Mouse (Mus musculus) Patski (cell line): ENCODE data around the gene Slc29a3. TPM values are rescaled to one million over a fixed set of nuclear protein-coding genes. Genes with fewer than 3 reads are reported as not detected.
"Not testable (repeated sequence)": the region's sequence is repeated elsewhere in the genome, so short reads cannot be mapped to it uniquely, and the experiment has no call there.

Experiments
- ATAC-seq: fragments of 100-300 bp; one replicate; pipeline ENCODE4 v1.8.0; 2021
- CTCF ChIA-PET: fragments of 350-600 bp; sonication (Branson Sonifier 250); formaldehyde crosslinking; loops from one replicate; lab custom pipeline; 2022; ENCODE audit warnings: inconsistent platforms; lab: Charles Lee
- POLR2A ChIA-PET: fragments of 350-600 bp; sonication (Branson Sonifier 250); formaldehyde crosslinking; loops from one replicate; lab custom pipeline; 2022; ENCODE audit warnings: antibody characterized with exemption, inconsistent platforms; lab: Charles Lee
- DNase-seq: peaks from one replicate; pipeline ENCODE4 v3.0.0-alpha.2; 2011; ENCODE audit warnings: low read depth, low spot score
- H3K27me3 ChIP-seq: fragments of 371-371 bp; one replicate; pipeline ENCODE4 v1.5.1; 2021
- CTCF ChIP-seq: fragments of 100-300 bp; IDR thresholded peaks from one replicate; pipeline ENCODE4 v1.5.1; 2021
- in situ Hi-C: fragments of 300-500 bp; cut with MboI; formaldehyde crosslinking; loops from 3 replicates; pipeline ENCODE4 v1.11.1; 2018; ENCODE audit warnings: low pct_unique_long_range_greater_than_20kb, mixed read lengths
- polyA plus RNA-seq: library from polyadenylated mRNA; unstranded; gene quantifications from one replicate; pipeline ENCODE4 v1.2.3, GENCODE M21; 2021

The Slc29a3 gene
- polyA plus RNA-seq, 1 experiment from 2014 or later: 11.2 TPM

- no peaks in the 10 kb centered on the region for H3K27me3 ChIP-seq
- TF ChIP-seq CTCF: no peak
- ChIA-PET CTCF (interaction anchor here (1.1 kb wide), 1 partner anchor 29 kb away, joined by 3 read pairs; no protein-coding TSS in a partner anchor), POLR2A (no interaction called here)
- ATAC-seq (no peak), DNase-seq (no peak)
- in situ Hi-C loops: no loop called here
Measured at GRCm38 (mm10) chr10:60732397-60732861, 20.2 kb downstream of the Slc29a3 start.

GRCm38 (mm10) chr10:60731742-60732141 lies 20.9 kb downstream of the Slc29a3 start:
- ChIA-PET CTCF (no interaction called here), POLR2A (no interaction called here)
- DNase-seq: no peak
- TF ChIP-seq CTCF: no peak
- no peak for ATAC-seq
- no peaks in the 10 kb centered on the region for H3K27me3 ChIP-seq
- in situ Hi-C loops: no loop called here

GRCm38 (mm10) chr10:60727301-60727700 lies 25.3 kb downstream of the Slc29a3 start:
- in situ Hi-C loops: no loop called here
- ChIA-PET POLR2A (no interaction called here), CTCF (no interaction called here)
- no peak for DNase-seq
- no peaks in the 10 kb centered on the region for H3K27me3 ChIP-seq
- no peak for TF ChIP-seq CTCF
- ATAC-seq: no peak

- no peak for TF ChIP-seq CTCF
- ChIA-PET CTCF (no interaction called here), POLR2A (no interaction called here)
- in situ Hi-C loops: no loop called here
- DNase-seq: no peak
- ATAC-seq: no peak
- no peaks in the 10 kb centered on the region for H3K27me3 ChIP-seq
Measured at GRCm38 (mm10) chr10:60726896-60727295, 25.7 kb downstream of the Slc29a3 start.

GRCm38 (mm10) chr10:60724496-60724895 lies 28.1 kb downstream of the Slc29a3 start:
- ChIA-PET POLR2A (no interaction called here), CTCF (no interaction called here)
- DNase-seq (no peak), ATAC-seq (no peak)
- no peaks in the 10 kb centered on the region for H3K27me3 ChIP-seq
- no peak for TF ChIP-seq CTCF
- in situ Hi-C loops: no loop called here

- DNase-seq: no peak
- ATAC-seq: no peak
- no peak for TF ChIP-seq CTCF
- CTCF ChIA-PET: no interaction called here
- no peaks in the 10 kb centered on the region for H3K27me3 ChIP-seq
- in situ Hi-C loops: no loop called here
- POLR2A ChIA-PET: no interaction called here
Measured at GRCm38 (mm10) chr10:60723345-60723744, 29.2 kb downstream of the Slc29a3 start.

- no peak for TF ChIP-seq CTCF
- POLR2A ChIA-PET: no interaction called here
- DNase-seq (no peak), ATAC-seq (no peak)
- no peaks in the 10 kb centered on the region for H3K27me3 ChIP-seq
- CTCF ChIA-PET: no interaction called here
- in situ Hi-C loops: no loop called here
Measured at GRCm38 (mm10) chr10:60721640-60722039, 31.0 kb downstream of the Slc29a3 start.

- POLR2A ChIA-PET: no interaction called here
- in situ Hi-C loops: no loop called here
- CTCF ChIA-PET: no interaction called here
- ATAC-seq (no peak), DNase-seq (no peak)
- no peaks in the 10 kb centered on the region for H3K27me3 ChIP-seq
- TF ChIP-seq CTCF: no peak
Measured at GRCm38 (mm10) chr10:60720461-60720860, 32.1 kb downstream of the Slc29a3 start.

- in situ Hi-C loops: no loop called here
- ChIA-PET POLR2A (no interaction called here), CTCF (interaction anchor here (0.6 to 1.3 kb wide), 3 partner anchors 20 to 116 kb away, joined by 3 to 4 read pairs (median 3); no protein-coding TSS in a partner anchor)
- no peak for TF ChIP-seq CTCF
- no peak for DNase-seq
- ATAC-seq: no peak
- no peaks in the 10 kb centered on the region for H3K27me3 ChIP-seq
Measured at GRCm38 (mm10) chr10:60718491-60718890, 34.1 kb downstream of the Slc29a3 start.

GRCm38 (mm10) chr10:60716449-60716848 lies 36.1 kb downstream of the Slc29a3 start:
- ATAC-seq: no peak
- no peak for TF ChIP-seq CTCF
- no peaks in the 10 kb centered on the region for H3K27me3 ChIP-seq
- ChIA-PET POLR2A (interaction anchor here (0.7 kb wide), 1 partner anchor 14 kb away, joined by 3 read pairs; no protein-coding TSS in a partner anchor), CTCF (no interaction called here)
- in situ Hi-C loops: no loop called here
- no peak for DNase-seq

GRCm38 (mm10) chr10:60712299-60712698 lies 40.3 kb downstream of the Slc29a3 start:
- DNase-seq, POLR2A ChIA-PET, H3K27me3 ChIP-seq, ATAC-seq, CTCF ChIA-PET, in situ Hi-C loops: not testable (repeated sequence)

GRCm38 (mm10) chr10:60708837-60709236 lies 43.8 kb downstream of the Slc29a3 start:
- in situ Hi-C loops: no loop called here
- ChIA-PET POLR2A (no interaction called here), CTCF (no interaction called here)
- no peak for TF ChIP-seq CTCF
- no peak for DNase-seq
- no peaks in the 10 kb centered on the region for H3K27me3 ChIP-seq
- no peak for ATAC-seq
